Mouse (Mus musculus) lung, adult 2 months (tissue): ENCODE measurements at regions not wholly inside any gene's neighbourhood (a gene's known extent, or its start where the extent isn't known, plus 50 kb on each side); places are given as distances from the start of the nearest gene placed in this dataset.

Source experiments
- CTCF ChIP-seq: fragments of 200-500 bp; IDR thresholded peaks from 2 replicates; pipeline ENCODE4 v1.5.1; 2011; ENCODE audit warnings: mild to moderate bottlenecking, low read length, control low read depth; ENCODE audit not compliant: insufficient read depth
- POLR2A ChIP-seq: fragments of 200-500 bp; IDR thresholded peaks from 2 replicates; pipeline ENCODE4 v1.6.1; 2011; ENCODE audit warnings: low read depth, mild to moderate bottlenecking, control low read depth, low read length, borderline replicate concordance; ENCODE audit errors: extremely low read depth

DNA sequence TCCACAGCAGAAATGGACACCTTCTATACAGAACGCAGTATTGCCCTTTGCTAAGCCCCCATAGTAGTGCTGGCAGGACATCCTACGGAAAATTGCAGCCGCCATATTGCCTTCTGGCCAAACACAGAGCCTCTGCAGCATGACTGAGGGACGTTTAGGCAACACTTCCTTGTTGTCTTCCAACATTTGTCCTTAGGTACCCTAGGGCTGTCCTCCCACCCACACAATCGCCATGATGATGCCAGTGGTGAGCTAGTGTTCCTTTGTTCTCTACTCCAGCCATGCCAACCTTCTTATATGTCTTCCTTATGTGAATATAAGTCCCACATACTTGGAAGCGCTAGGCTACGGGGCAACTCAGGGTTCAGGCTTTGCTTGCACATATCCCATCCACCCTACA is 375.0 kb upstream of the Pik3r1 start:
- TF ChIP-seq POLR2A (no peak), CTCF (no peak)
